Mouse (Mus musculus) limb, embryonic 11.5 days (tissue): Measurements from ENCODE around the gene Hexim2. TPM values are rescaled to one million over a fixed set of nuclear protein-coding genes. Genes with fewer than 3 reads are reported as not detected.

Experiments
- ATAC-seq: fragments of 200-750 bp; cut with Nextera tagmentation; 2 replicates; pipeline ENCODE4 v1.8.0; 2017; ENCODE audit warnings: low read depth; ENCODE audit not compliant: insufficient number of reproducible peaks, low FRiP score, low TSS enrichment
- DNase-seq: peaks from one replicate; pipeline ENCODE4 v3.0.0-alpha.2; 2015; ENCODE audit warnings: low spot score
- H3K27ac ChIP-seq: fragments of 300-500 bp; sonication (generic); replicated peaks from 2 replicates; pipeline ENCODE4 v1.5.1; 2014; ENCODE audit warnings: low read depth, mild to moderate bottlenecking, low read length
- H3K27me3 ChIP-seq: fragments of 300-500 bp; sonication (generic); 2 replicates; pipeline ENCODE4 v1.6.1; 2014; ENCODE audit warnings: mild to moderate bottlenecking, low read length, mixed read lengths; ENCODE audit not compliant: control insufficient read depth, insufficient read depth
- H3K36me3 ChIP-seq: fragments of 300-500 bp; sonication (generic); 2 replicates; pipeline ENCODE4 v1.6.1; 2014; ENCODE audit warnings: mild to moderate bottlenecking, low read length, moderate library complexity, mixed read lengths; ENCODE audit not compliant: control insufficient read depth, insufficient read depth
- H3K4me1 ChIP-seq: fragments of 300-500 bp; sonication (generic); 2 replicates; pipeline ENCODE4 v1.6.1; 2014; ENCODE audit warnings: low read length, mixed read lengths; ENCODE audit not compliant: control insufficient read depth, insufficient read depth
- H3K4me2 ChIP-seq: fragments of 300-500 bp; sonication (generic); 2 replicates; pipeline ENCODE4 v1.6.1; 2014; ENCODE audit warnings: low read depth, mild to moderate bottlenecking, moderate library complexity; ENCODE audit not compliant: severe bottlenecking
- H3K4me3 ChIP-seq: fragments of 300-500 bp; sonication (generic); 2 replicates; pipeline ENCODE4 v1.5.1; 2014; ENCODE audit warnings: low read depth, low read length
- H3K9ac ChIP-seq: fragments of 300-500 bp; sonication (generic); 2 replicates; pipeline ENCODE4 v1.6.1; 2014; ENCODE audit warnings: mild to moderate bottlenecking, low read length
- H3K9me3 ChIP-seq: fragments of 300-500 bp; sonication (generic); 2 replicates; pipeline ENCODE4 v1.6.1; 2016; ENCODE audit warnings: low read length; ENCODE audit not compliant: control insufficient read depth
- WGBS: fragments of 180-500 bp; shearing (Covaris S2); extraction: QIAGEN DNeasy Blood & Tissue Kit; methylation state at CpG from one replicate; pipeline ENCODE4 v1.1.7; 2014; 5-methylcytosine and 5-hydroxymethylcytosine counted together
- polyA plus RNA-seq: library from polyadenylated mRNA; unstranded; fragments of >200 nt; fragmentation: Nextera tagmentation; extraction: Ambion mirVana; gene quantifications from 2 replicates; pipeline ENCODE4 v1.2.1, GENCODE M21; 2014

Hexim2 gene
- polyA plus RNA-seq, 1 experiment from 2014 or later = 8.3 TPM

DNA sequence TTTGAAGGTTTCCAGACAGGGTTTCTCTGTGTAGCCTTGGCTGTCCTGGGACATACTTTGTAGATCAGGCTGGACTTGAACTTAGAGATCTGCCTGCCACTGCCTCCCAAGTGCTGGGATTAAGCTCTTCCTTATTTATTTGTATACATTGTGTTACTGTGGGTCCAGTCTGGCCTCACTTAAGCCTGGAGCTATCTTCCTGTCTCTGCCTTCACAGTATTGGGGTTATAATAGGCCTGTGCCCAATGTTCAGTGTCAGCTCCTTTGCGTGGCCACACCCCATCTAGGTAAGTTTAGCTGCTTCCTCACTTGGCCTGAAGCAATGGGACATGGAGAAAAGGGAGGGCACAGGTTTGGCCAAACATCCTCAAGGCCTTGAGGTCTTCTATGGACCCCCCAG lies 44.3 kb downstream of the Hexim2 start:
- Histone ChIP-seq H3K27ac (no peak overlapping the region), H3K4me3 (no peak overlapping the region), H3K4me2 (no peak overlapping the region), H3K9ac (no peak overlapping the region), H3K4me1 (0 out of 2 replicates have a peak, but pooled peaks cover 6% of the 10 kb centered on the region), H3K9me3 (no peaks in the 10 kb centered on the region), H3K36me3 (no peaks in the 10 kb centered on the region), H3K27me3 (peaks cover 16% of the 10 kb centered on the region)
- no peak for DNase-seq
- no peak for ATAC-seq
- 96% methylated on average over 1 of the region's 1 CpGs for WGBS

DNA sequence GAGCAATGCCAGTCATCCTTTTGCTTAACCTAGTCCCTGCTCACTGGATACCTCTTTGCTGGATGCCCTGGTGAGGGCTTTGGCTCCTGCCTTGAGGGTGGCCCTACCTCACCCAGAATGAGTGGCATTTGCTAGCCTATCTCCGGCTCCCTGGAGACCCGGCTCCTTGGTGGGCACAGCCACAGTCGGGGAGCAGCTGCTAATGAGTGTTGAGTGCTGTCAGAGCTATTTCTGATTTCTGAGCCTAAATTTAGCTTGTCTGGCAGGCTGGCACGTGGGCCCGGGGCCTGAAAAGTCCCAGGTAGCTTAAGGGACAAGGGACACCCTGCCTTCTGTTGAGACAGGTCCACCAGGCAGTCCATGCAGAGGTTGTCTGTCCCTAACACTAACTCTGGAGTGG lies 45.0 kb downstream of the Hexim2 start:
- Histone ChIP-seq H3K9me3 (no peaks in the 10 kb centered on the region), H3K27ac (no peak overlapping the region), H3K36me3 (no peaks in the 10 kb centered on the region), H3K27me3 (peaks cover 9% of the 10 kb centered on the region), H3K9ac (no peak overlapping the region), H3K4me3 (no peak overlapping the region), H3K4me1 (0 out of 2 replicates have a peak, but pooled peaks cover 6% of the 10 kb centered on the region), H3K4me2 (no peak overlapping the region)
- 83% methylated on average over 5 of the region's 5 CpGs for WGBS
- ATAC-seq = no peak
- no peak for DNase-seq

DNA sequence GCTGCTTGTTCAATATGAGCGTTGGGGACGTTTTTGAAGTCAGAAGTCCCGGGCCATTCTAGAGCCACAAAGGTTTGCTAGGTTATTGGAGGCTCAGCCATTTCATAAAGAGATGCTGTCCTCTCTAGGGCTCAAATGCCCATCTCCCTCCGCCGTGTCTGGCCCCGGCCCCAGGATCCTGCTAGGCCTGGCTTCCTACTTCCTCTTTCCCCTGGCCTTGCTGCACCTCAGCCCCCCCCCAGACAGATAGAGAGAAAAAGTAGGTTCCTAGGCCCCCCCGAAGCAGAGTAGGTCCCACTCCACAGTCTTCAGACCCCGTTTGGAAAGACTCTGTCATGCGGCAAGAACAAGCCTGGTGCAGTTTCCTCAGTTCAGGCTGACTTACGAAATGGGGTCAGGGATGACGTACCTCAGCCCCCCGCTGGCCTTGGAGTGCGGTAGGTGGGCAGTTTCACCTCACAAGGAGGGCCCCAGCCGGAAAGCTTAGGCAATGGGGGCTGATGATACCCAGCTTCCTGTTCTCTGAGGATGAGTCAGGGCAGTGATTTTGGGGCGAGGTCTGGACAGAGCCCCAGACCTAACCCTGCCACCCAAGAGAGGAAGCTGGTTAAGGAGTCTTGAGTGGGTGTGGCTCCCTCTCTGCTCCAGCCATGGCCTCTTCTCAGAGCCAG lies 45.7 kb downstream of the Hexim2 start:
- 83% methylated on average over 15 of the region's 15 CpGs for WGBS
- Histone ChIP-seq H3K4me3 (no peak overlapping the region), H3K9ac (no peak overlapping the region), H3K4me1 (0 out of 2 replicates have a peak, but pooled peaks cover 6% of the 10 kb centered on the region), H3K4me2 (no peak overlapping the region), H3K9me3 (no peaks in the 10 kb centered on the region), H3K27me3 (peaks cover 3% of the 10 kb centered on the region; the same call in 1 of the 2 replicates), H3K36me3 (no peaks in the 10 kb centered on the region), H3K27ac (no peak overlapping the region)
- ATAC-seq (no peak), DNase-seq (no peak)

DNA sequence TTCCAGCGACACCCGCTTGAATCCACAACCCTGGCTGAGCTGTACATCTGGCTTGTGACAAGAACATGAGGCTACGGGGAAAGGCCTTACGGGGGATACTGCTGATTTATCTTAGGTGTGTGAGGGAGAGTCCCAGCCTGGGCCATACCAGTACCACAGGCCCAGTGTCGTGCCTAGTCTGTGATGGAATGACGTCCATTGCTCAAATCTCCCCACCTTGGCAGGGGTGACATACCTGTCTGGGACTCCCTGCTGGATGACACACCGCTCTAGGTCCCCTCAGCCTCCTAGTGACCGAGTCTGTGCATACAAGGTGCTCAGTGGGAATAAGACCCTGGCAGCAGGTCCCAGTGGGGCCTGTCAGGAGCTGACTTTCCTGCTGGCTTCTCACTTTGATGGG lies 46.5 kb downstream of the Hexim2 start:
- Histone ChIP-seq H3K9ac (no peak overlapping the region), H3K4me3 (no peak overlapping the region), H3K4me2 (no peak overlapping the region), H3K27ac (no peak overlapping the region), H3K9me3 (no peaks in the 10 kb centered on the region), H3K27me3 (0 out of 2 replicates have a peak, but pooled peaks cover 2% of the 10 kb centered on the region), H3K4me1 (0 out of 2 replicates have a peak, but pooled peaks cover 6% of the 10 kb centered on the region), H3K36me3 (no peaks in the 10 kb centered on the region)
- DNase-seq (no peak), ATAC-seq (no peak)
- 90% methylated on average over 8 of the region's 8 CpGs for WGBS

DNA sequence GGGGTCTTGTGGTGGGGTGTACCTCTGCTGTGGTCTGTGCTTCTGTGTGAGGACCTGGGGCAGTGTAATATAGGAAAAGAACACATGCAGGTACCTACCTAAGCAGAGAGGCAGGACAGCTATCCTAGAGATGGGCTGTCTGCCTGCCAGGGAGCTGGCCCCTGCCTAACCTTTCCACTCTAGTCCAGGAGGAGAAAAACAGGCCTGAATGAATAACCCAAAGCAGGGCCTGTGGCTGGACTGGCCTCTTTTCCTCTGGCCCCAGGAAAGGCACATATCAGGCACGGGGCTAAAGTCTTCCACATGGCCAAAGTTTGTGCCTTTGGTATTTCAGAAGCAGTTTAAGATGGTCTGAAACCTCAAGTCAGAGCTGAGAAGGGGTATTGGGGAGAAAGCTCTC lies 48.2 kb downstream of the Hexim2 start:
- H3K9ac ChIP-seq = no peak overlapping the region
- no peaks in the 10 kb centered on the region for H3K27me3 ChIP-seq
- 73% methylated on average over 1 of the region's 1 CpGs for WGBS
- H3K9me3 ChIP-seq = no peaks in the 10 kb centered on the region
- no peaks in the 10 kb centered on the region for H3K36me3 ChIP-seq
- no peaks in the 10 kb centered on the region for H3K4me1 ChIP-seq
- no peak overlapping the region for H3K27ac ChIP-seq
- no peak for DNase-seq
- no peak overlapping the region for H3K4me3 ChIP-seq
- no peak for ATAC-seq
- H3K4me2 ChIP-seq = no peak overlapping the region

DNA sequence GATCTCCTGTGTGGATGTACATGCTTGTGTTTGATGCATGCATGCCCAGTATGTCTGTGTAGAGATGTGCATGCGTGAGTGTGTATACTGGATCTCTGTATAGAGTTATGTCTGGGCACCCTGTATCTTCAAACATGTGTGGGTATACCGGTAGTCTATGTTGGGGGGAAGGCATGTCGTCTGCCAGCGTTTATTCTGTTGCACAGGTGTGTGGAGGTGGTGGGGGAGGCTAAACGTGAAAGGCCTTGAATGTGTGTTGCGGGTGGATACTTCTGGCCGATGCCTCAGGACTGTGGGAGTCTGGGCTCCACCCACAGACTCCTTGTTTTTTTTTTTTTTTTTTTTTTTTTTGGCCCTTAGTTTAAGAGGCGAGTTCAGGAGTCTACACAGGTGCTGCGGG lies 49.1 kb downstream of the Hexim2 start:
- no peak for ATAC-seq
- H3K27me3 ChIP-seq = no peaks in the 10 kb centered on the region

DNA sequence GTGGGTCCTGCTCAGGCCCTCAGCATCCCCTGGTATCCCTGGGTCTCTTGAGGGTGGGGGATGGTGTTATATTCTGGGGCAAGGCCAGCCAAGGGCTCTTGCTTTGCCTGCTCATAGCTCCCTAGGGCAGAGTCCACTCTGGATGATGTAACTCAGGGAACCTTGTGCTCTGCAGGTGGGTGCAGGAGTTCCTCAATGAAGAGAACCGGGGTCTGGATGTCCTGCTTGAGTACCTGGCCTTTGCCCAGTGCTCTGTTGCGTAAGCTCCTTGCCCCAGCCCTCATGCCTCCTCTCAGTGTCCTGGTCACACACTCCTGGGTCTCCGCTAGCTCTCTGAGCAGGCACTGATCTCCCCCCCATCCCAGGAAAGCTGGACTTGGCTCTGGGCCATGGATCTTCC lies 49.7 kb downstream of the Hexim2 start:
- 94% methylated on average over 3 of the region's 3 CpGs for WGBS
- H3K27ac ChIP-seq = no peak overlapping the region
- H3K4me3 ChIP-seq = no peak overlapping the region
- H3K27me3 ChIP-seq = no peaks in the 10 kb centered on the region
- no peak overlapping the region for H3K4me2 ChIP-seq
- ATAC-seq (no peak), DNase-seq (no peak)
- H3K9me3 ChIP-seq = no peaks in the 10 kb centered on the region
- H3K4me1 ChIP-seq = no peaks in the 10 kb centered on the region
- no peaks in the 10 kb centered on the region for H3K36me3 ChIP-seq
- no peak overlapping the region for H3K9ac ChIP-seq

More for the DNA sequence above, 49.1 kb downstream of the Hexim2 start:
- no peak for DNase-seq
- no peak overlapping the region for H3K4me2 ChIP-seq
- no peaks in the 10 kb centered on the region for H3K36me3 ChIP-seq
- WGBS = 75% methylated on average over 9 of the region's 9 CpGs
- no peak overlapping the region for H3K9ac ChIP-seq
- H3K4me1 ChIP-seq = no peaks in the 10 kb centered on the region
- no peaks in the 10 kb centered on the region for H3K9me3 ChIP-seq
- H3K4me3 ChIP-seq = no peak overlapping the region
- H3K27ac ChIP-seq = no peak overlapping the region

DNA sequence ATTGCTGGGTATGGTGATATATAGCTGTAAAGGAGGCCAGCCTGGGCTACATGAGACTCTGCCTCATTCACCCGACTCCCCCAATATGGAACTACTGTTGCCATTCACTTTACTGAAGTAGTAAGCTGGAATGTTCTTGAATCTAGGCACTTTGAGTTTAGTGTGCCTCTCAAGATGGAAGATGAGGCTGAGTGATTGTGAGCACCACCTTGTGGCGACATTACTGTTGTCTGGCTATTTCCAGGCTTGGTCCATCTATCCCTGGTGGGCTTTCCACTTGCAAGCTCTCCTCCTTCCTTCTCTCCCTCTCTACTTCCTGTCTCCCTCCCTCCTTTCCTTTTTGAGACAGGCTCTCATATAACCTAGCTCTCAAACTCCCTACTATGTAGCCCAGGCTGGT lies 52.7 kb downstream of the Hexim2 start:
- ATAC-seq = no peak
- H3K9ac ChIP-seq = no peak overlapping the region
- H3K36me3 ChIP-seq = no peaks in the 10 kb centered on the region
- H3K4me3 ChIP-seq = no peak overlapping the region
- no peaks in the 10 kb centered on the region for H3K4me1 ChIP-seq
- 37% methylated on average over 2 of the region's 2 CpGs for WGBS
- H3K27me3 ChIP-seq = 0 out of 2 replicates have a peak, but pooled peaks cover 5% of the 10 kb centered on the region
- H3K27ac ChIP-seq = no peak overlapping the region
- DNase-seq = peak; percentile 57
- no peak overlapping the region for H3K4me2 ChIP-seq
- no peaks in the 10 kb centered on the region for H3K9me3 ChIP-seq
